Comparison of ENCODE assay signal across 39 mouse cellular contexts in genomic region chr3:79385434-79386029, GRCm38 (mm10). TPM values are rescaled to one million over a fixed set of nuclear protein-coding genes. Genes with fewer than 3 reads are reported as not detected.
DNase-seq lines count a peak whose midpoint lies in the region; ATAC-seq and TF ChIP-seq lines count a peak whose summit lies in the region.
"Had no signal": no experiment of that assay in that cellular context is flagged by ENCODE, and none has a peak within 500 bp of the region (broad histone marks: within the 10 kb centered on the region; RNA-seq: fewer than 3 reads in every experiment).

No protein-coding gene starts in this region.

- H3K9ac ChIP-seq in forebrain, embryonic 12.5 days: no peak overlapping the region
- H3K9ac ChIP-seq in forebrain, embryonic 11.5 days (ENCODE audit: low read length): no peak overlapping the region
- H3K9ac ChIP-seq in hindbrain, postnatal 0 days (replicated peaks; ENCODE audit: low read length): no peak overlapping the region
- no peak overlapping the region for H3K9ac ChIP-seq in hindbrain, embryonic 11.5 days (ENCODE audit: low read depth, low read length)
- H3K9ac ChIP-seq in forebrain, embryonic 16.5 days (replicated peaks; ENCODE audit: low read depth, low read length): no peak overlapping the region
- H3K9ac ChIP-seq: embryonic facial prominence, embryonic 12.5 days; hindbrain, embryonic 13.5 days; limb, embryonic 15.5 days; liver, embryonic 14.5 days had no signal

- no peak for TF ChIP-seq CTCF in hindbrain, postnatal 0 days (IDR thresholded peaks at IDR 0.05; ENCODE audit: low read depth)

- DNase-seq in forebrain, embryonic 11.5 days (ENCODE audit: low spot score): no peak
- DNase-seq in hindbrain, postnatal 0 days (ENCODE audit: low spot score): peak; percentile 20
- no peak for DNase-seq in hindbrain, embryonic 11.5 days (ENCODE audit: low spot score)
- peak; percentile 51 for DNase-seq in R1 (ENCODE audit: low read depth, low spot score)
- no peak for DNase-seq in spleen, postnatal 10 days (ENCODE audit: low spot score in 2 of 2)
- DNase-seq: adrenal gland, postnatal 25 days; cerebellum, adult 8-10 months; cerebellum, postnatal 36 days; kidney, adult 18-20 months; kidney, postnatal 4 days; lung, adult 2 months; lung, postnatal 10 days; midbrain, embryonic 14.5 days; right cerebral cortex, adult 18-20 months; spleen, adult 18-20 months; thymus, adult 18-20 months; thymus, postnatal 25 days had no signal

- no peaks in the 10 kb centered on the region for H3K9me3 ChIP-seq in forebrain, embryonic 12.5 days
- H3K9me3 ChIP-seq in forebrain, embryonic 11.5 days (ENCODE audit: control insufficient read depth, low read length): no peaks in the 10 kb centered on the region
- no peaks in the 10 kb centered on the region for H3K9me3 ChIP-seq in hindbrain, postnatal 0 days (ENCODE audit: low read length)
- no peaks in the 10 kb centered on the region for H3K9me3 ChIP-seq in hindbrain, embryonic 11.5 days (ENCODE audit: control insufficient read depth, low read length)
- no peaks in the 10 kb centered on the region for H3K9me3 ChIP-seq in forebrain, embryonic 16.5 days (ENCODE audit: control insufficient read depth, low read length)
- H3K9me3 ChIP-seq: embryonic facial prominence, embryonic 12.5 days; hindbrain, embryonic 13.5 days; limb, embryonic 10.5 days; limb, embryonic 15.5 days had no signal

- H3K4me2 ChIP-seq in forebrain, embryonic 12.5 days: no peak overlapping the region
- no peak overlapping the region for H3K4me2 ChIP-seq in forebrain, embryonic 11.5 days (ENCODE audit: low read depth, low read length, severe bottlenecking)
- H3K4me2 ChIP-seq in hindbrain, postnatal 0 days (ENCODE audit: low read depth, low read length): no peak overlapping the region
- no peak overlapping the region for H3K4me2 ChIP-seq in hindbrain, embryonic 11.5 days (replicated peaks; ENCODE audit: low read depth, low read length)
- no peak overlapping the region for H3K4me2 ChIP-seq in forebrain, embryonic 16.5 days (ENCODE audit: low read length)
- H3K4me2 ChIP-seq: embryonic facial prominence, embryonic 12.5 days; hindbrain, embryonic 13.5 days; limb, embryonic 15.5 days had no signal

- no peaks in the 10 kb centered on the region for H3K36me3 ChIP-seq in forebrain, embryonic 12.5 days (replicated peaks)
- H3K36me3 ChIP-seq in forebrain, embryonic 11.5 days (ENCODE audit: control insufficient read depth, insufficient read depth, low read length): no peaks in the 10 kb centered on the region
- no peaks in the 10 kb centered on the region for H3K36me3 ChIP-seq in hindbrain, postnatal 0 days (ENCODE audit: insufficient read depth, low read length)
- no peaks in the 10 kb centered on the region for H3K36me3 ChIP-seq in hindbrain, embryonic 11.5 days (ENCODE audit: control insufficient read depth, insufficient read depth, low read length)
- no peaks in the 10 kb centered on the region for H3K36me3 ChIP-seq in forebrain, embryonic 16.5 days (ENCODE audit: control insufficient read depth, insufficient read depth)
- H3K36me3 ChIP-seq: embryonic facial prominence, embryonic 12.5 days; hindbrain, embryonic 13.5 days; limb, embryonic 10.5 days; limb, embryonic 15.5 days had no signal

- no peak overlapping the region for H3K27ac ChIP-seq in forebrain, embryonic 12.5 days
- no peak overlapping the region for H3K27ac ChIP-seq in forebrain, embryonic 11.5 days (ENCODE audit: low read depth, low read length)
- no peak overlapping the region for H3K27ac ChIP-seq in hindbrain, postnatal 0 days
- H3K27ac ChIP-seq in hindbrain, embryonic 11.5 days (ENCODE audit: low read depth, low read length): no peak overlapping the region
- H3K27ac ChIP-seq in forebrain, embryonic 16.5 days (ENCODE audit: low read length): no peak overlapping the region
- H3K27ac ChIP-seq: embryonic facial prominence, embryonic 12.5 days; hindbrain, embryonic 13.5 days; kidney, postnatal 0 days; limb, embryonic 10.5 days; limb, embryonic 15.5 days; liver, embryonic 14.5 days; macrophage; stomach, postnatal 0 days had no signal

- ATAC-seq in forebrain, embryonic 12.5 days (ENCODE audit: low FRiP score): peak; percentile 61; the same call in 1 of the 2 replicates
- ATAC-seq in forebrain, embryonic 11.5 days (replicated peaks; ENCODE audit: low FRiP score): no peak
- ATAC-seq in hindbrain, postnatal 0 days: no peak
- ATAC-seq in hindbrain, embryonic 11.5 days (ENCODE audit: low FRiP score): no peak
- ATAC-seq in forebrain, embryonic 16.5 days: 0 out of 2 replicates have a peak, but pooled peaks have one; percentile 36
- ATAC-seq: inflammation-experienced regulatory T-cells, adult 6 months; Patski had no signal

- no peaks in the 10 kb centered on the region for H3K27me3 ChIP-seq in forebrain, embryonic 12.5 days
- no peaks in the 10 kb centered on the region for H3K27me3 ChIP-seq in forebrain, embryonic 11.5 days (ENCODE audit: control insufficient read depth, insufficient read depth, low read length)
- no peaks in the 10 kb centered on the region for H3K27me3 ChIP-seq in hindbrain, postnatal 0 days (ENCODE audit: insufficient read depth, low read length)
- H3K27me3 ChIP-seq in hindbrain, embryonic 11.5 days (ENCODE audit: control insufficient read depth, insufficient read depth, low read length): no peaks in the 10 kb centered on the region
- H3K27me3 ChIP-seq in forebrain, embryonic 16.5 days (replicated peaks; ENCODE audit: control insufficient read depth, insufficient read depth, low read length): no peaks in the 10 kb centered on the region
- H3K27me3 ChIP-seq: embryonic facial prominence, embryonic 12.5 days; hindbrain, embryonic 13.5 days; limb, embryonic 15.5 days had no signal

- WGBS in forebrain, embryonic 12.5 days: 12% methylated on average over 8 of the region's 8 CpGs
- 10% methylated on average over 8 of the region's 8 CpGs for WGBS in forebrain, embryonic 11.5 days
- 19% methylated on average over 8 of the region's 8 CpGs for WGBS in hindbrain, postnatal 0 days
- whole genome bisulfite sequencing in hindbrain, embryonic 11.5 days: 21% methylated on average over 8 of the region's 8 CpGs
- 9% methylated on average over 8 of the region's 8 CpGs for WGBS in forebrain, embryonic 16.5 days

- no peak overlapping the region for H3K4me3 ChIP-seq in forebrain, embryonic 12.5 days (replicated peaks)
- no peak overlapping the region for H3K4me3 ChIP-seq in forebrain, embryonic 11.5 days (ENCODE audit: low read depth, low read length)
- no peak overlapping the region for H3K4me3 ChIP-seq in hindbrain, postnatal 0 days (ENCODE audit: low read length)
- no peak overlapping the region for H3K4me3 ChIP-seq in hindbrain, embryonic 11.5 days (ENCODE audit: low read depth, low read length)
- no peak overlapping the region for H3K4me3 ChIP-seq in forebrain, embryonic 16.5 days (replicated peaks; ENCODE audit: low read length)
- H3K4me3 ChIP-seq: embryonic facial prominence, embryonic 12.5 days; hindbrain, embryonic 13.5 days; limb, embryonic 10.5 days; limb, embryonic 15.5 days had no signal

- peaks cover 4% of the 10 kb centered on the region; the same call in 1 of the 2 replicates for H3K4me1 ChIP-seq in forebrain, embryonic 12.5 days
- no peaks in the 10 kb centered on the region for H3K4me1 ChIP-seq in forebrain, embryonic 11.5 days (replicated peaks; ENCODE audit: control insufficient read depth, insufficient read depth, low read length)
- H3K4me1 ChIP-seq in hindbrain, postnatal 0 days (ENCODE audit: insufficient read depth, low read length): no peaks in the 10 kb centered on the region
- H3K4me1 ChIP-seq in hindbrain, embryonic 11.5 days (replicated peaks; ENCODE audit: control insufficient read depth, insufficient read depth, low read length): no peaks in the 10 kb centered on the region
- H3K4me1 ChIP-seq in forebrain, embryonic 16.5 days (replicated peaks; ENCODE audit: control insufficient read depth, insufficient read depth, low read length): peaks cover 4% of the 10 kb centered on the region; the same call in 1 of the 2 replicates
- H3K4me1 ChIP-seq: embryonic facial prominence, embryonic 12.5 days; hindbrain, embryonic 13.5 days; limb, embryonic 15.5 days had no signal

RNA-seq across cellular contexts. Expression of gene Gm17359, which starts 49.1 kb away (rescaled TPM):
- not detected in 2 replicates for polyA plus RNA-seq in forebrain, embryonic 12.5 days (2016; fragmentation: Nextera tagmentation; extraction: Ambion mirVana)
- not detected in 2 replicates for polyA plus RNA-seq in forebrain, embryonic 11.5 days (2014; fragmentation: Nextera tagmentation; extraction: Ambion mirVana)
- total RNA-seq in hindbrain, postnatal 0 days (2014; rRNA removed): not detected in 2 replicates
- polyA plus RNA-seq in hindbrain, postnatal 0 days (2015; fragmentation: Nextera tagmentation; extraction: Ambion mirVana): 0.13 TPM in 1 of 2 replicates, not detected in the other
- polyA plus RNA-seq in hindbrain, embryonic 11.5 days (2014; fragmentation: Nextera tagmentation; extraction: Ambion mirVana): not detected in 2 replicates
- 0.14 TPM in 1 of 2 replicates, not detected in the other for polyA plus RNA-seq in forebrain, embryonic 16.5 days (2015; fragmentation: Nextera tagmentation; extraction: Ambion mirVana)
- total RNA-seq: adrenal gland, adult 18-20 months; adrenal gland, postnatal 25 days; gastrocnemius, adult 8-10 months; gastrocnemius, postnatal 4 days; heart, postnatal 25 days; layer of hippocampus, adult 8-10 months; layer of hippocampus, postnatal 25 days; left cerebral cortex, adult 8-10 months; megakaryocyte-erythroid progenitor cell, adult 5-6 weeks; MEL had no signal
- polyA plus RNA-seq: embryonic facial prominence, embryonic 12.5 days; heart, embryonic 14.5 days; hindbrain, embryonic 13.5 days; inflammation-experienced regulatory T-cells, adult 6 months; kidney, postnatal 0 days; limb, embryonic 10.5 days; limb, embryonic 15.5 days; liver, embryonic 14.5 days; lung, adult 2 months; macrophage; Patski; stomach, postnatal 0 days had no signal

Comparison
In these comparisons a context has a peak if more than half of its experiments do, and no peak if none do; other contexts are left out.
1. ATAC-seq: peak in forebrain, embryonic 12.5 days (single experiment) and forebrain, embryonic 16.5 days (single experiment); none in forebrain, embryonic 11.5 days (single experiment), hindbrain, postnatal 0 days (single experiment) and hindbrain, embryonic 11.5 days (single experiment).
2. DNase-seq: peak in hindbrain, postnatal 0 days (single experiment) and R1 (single experiment); none in forebrain, embryonic 11.5 days (single experiment), hindbrain, embryonic 11.5 days (single experiment) and spleen, postnatal 10 days (0 of 2).